Mouse (Mus musculus) heart, adult 2 months (tissue): ENCODE measurements around the gene Rac2. TPM values are rescaled to one million over a fixed set of nuclear protein-coding genes. Genes with fewer than 3 reads are reported as not detected.

Source experiments
- DNase-seq, 2 experiments: peaks; one replicate each; pipeline ENCODE4 v3.0.0; 2021
- H3K27ac ChIP-seq: fragments of 200-600 bp; 2 replicates; pipeline ENCODE4 v1.8.1; 2022
- H3K27me3 ChIP-seq: fragments of 200-500 bp; 2 replicates; pipeline ENCODE4 v1.6.1; 2012; ENCODE audit warnings: mild to moderate bottlenecking, low read length, inconsistent platforms, mixed read lengths; ENCODE audit not compliant: control insufficient read depth, insufficient read depth
- H3K36me3 ChIP-seq: fragments of 200-500 bp; 2 replicates; pipeline ENCODE4 v1.6.1; 2012; ENCODE audit warnings: low read length, inconsistent platforms; ENCODE audit not compliant: control insufficient read depth, insufficient read depth
- H3K4me1 ChIP-seq: fragments of 200-500 bp; 2 replicates; pipeline ENCODE4 v1.6.1; 2011; ENCODE audit warnings: low read length; ENCODE audit not compliant: control insufficient read depth, insufficient read depth
- H3K4me3 ChIP-seq: fragments of 200-600 bp; 2 replicates; pipeline ENCODE4 v1.8.1; 2022
- H3K79me2 ChIP-seq: fragments of 200-500 bp; replicated peaks from 2 replicates; pipeline ENCODE4 v1.6.1; 2012; ENCODE audit warnings: mild to moderate bottlenecking, inconsistent platforms, low read length, moderate library complexity, mixed read lengths; ENCODE audit not compliant: control insufficient read depth, insufficient read depth
- H3K9ac ChIP-seq: fragments of 200-500 bp; 2 replicates; pipeline ENCODE4 v1.6.1; 2012; ENCODE audit warnings: low read depth, mild to moderate bottlenecking, control low read depth, inconsistent platforms, low read length, mixed read lengths
- CTCF ChIP-seq: fragments of 200-600 bp; IDR thresholded peaks from 2 replicates; pipeline ENCODE4 v1.8.1; 2022; ENCODE audit warnings: antibody characterized with exemption, mild to moderate bottlenecking, moderate library complexity
- EP300 ChIP-seq: fragments of 200-500 bp; IDR thresholded peaks from 2 replicates; pipeline ENCODE4 v1.6.1; 2011; ENCODE audit warnings: low read depth, low read length, control low read depth; ENCODE audit not compliant: insufficient read depth
- POLR2A ChIP-seq: fragments of 200-500 bp; IDR thresholded peaks from 2 replicates; pipeline ENCODE4 v1.6.1; 2011; ENCODE audit warnings: mild to moderate bottlenecking, low read depth, low read length, control low read depth; ENCODE audit not compliant: insufficient read depth
- WGBS: fragments of 180-500 bp; shearing (Covaris S2); methylation state at CpG from one replicate; pipeline ENCODE4 v1.1.7; 2018; 5-methylcytosine and 5-hydroxymethylcytosine counted together
- intact Hi-C: fragments of 180-260 bp; cut with DNase I; formaldehyde crosslinking; loops from one replicate; pipeline ENCODE4 v1.15.1; 2025
- polyA plus RNA-seq: library from polyadenylated mRNA; depleted of rRNA; stranded (reverse); fragments of >200 nt; gene quantifications from 2 replicates; pipeline ENCODE4 v1.2.3, GENCODE M21; 2012; rRNA removed
- total RNA-seq, 2 experiments: library from RNA; stranded (reverse); gene quantifications; 2 replicates each; pipeline ENCODE4 v1.2.3; 2021

The Rac2 gene
- total and polyA plus RNA-seq, 3 experiments, result 4.5 to 44.7 (median 8.7) TPM

DNA sequence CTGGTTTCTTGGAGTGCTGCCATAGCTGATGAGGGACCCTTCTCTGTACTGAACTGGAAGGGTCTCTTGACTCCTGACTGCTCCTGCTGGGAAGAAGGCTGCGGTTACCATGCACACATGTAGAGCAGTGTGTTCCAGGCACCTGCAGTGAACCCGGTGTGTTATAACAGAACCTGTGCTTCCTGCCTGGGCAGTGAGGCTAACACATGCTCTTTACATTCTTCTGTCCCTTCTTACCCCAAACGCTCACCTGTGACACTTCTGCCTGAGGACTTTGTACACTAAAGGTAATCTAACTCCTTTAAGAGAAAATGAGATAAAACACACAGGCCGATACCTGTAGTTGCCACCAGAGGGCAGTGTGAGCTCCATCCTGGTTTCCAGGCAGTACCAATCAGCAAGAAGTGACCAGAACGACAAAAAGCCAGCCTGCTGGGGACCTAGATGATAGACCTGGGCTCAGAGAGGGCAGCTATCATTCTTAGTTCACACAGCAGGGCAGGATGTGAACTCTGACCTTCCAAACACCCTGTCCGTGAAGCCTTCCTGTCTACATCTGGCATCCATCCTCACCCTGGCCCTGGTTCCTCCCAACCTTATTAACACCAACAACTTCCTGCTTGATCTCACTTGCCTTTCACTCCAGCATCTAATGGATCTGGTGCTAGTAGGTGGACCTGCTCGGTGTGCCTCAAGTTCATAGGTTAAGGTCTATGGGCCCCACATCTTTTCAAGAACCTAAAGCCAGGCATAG is 58.0 kb downstream of the Rac2 start:
- intact Hi-C loops, result loop anchor here (1.0 to 5.0 kb wide), 3 partner anchors 18 to 337 kb away; no protein-coding TSS in a partner anchor
- Histone ChIP-seq H3K9ac (no peak overlapping the region), H3K79me2 (no peaks in the 10 kb centered on the region), H3K4me1 (peaks cover 11% of the 10 kb centered on the region), H3K27ac (no peak overlapping the region; the same call in 1 of the 2 replicates), H3K27me3 (no peaks in the 10 kb centered on the region), H3K36me3 (no peaks in the 10 kb centered on the region), H3K4me3 (no peak overlapping the region)
- TF ChIP-seq EP300, result peak; percentile 88; the same call in 1 of the 2 replicates
- TF ChIP-seq POLR2A, result no peak
- TF ChIP-seq CTCF, result peak; percentile 98
- peak; percentile 75 to 85 for DNase-seq
- 19% methylated on average over 7 of the region's 7 CpGs for WGBS

DNA sequence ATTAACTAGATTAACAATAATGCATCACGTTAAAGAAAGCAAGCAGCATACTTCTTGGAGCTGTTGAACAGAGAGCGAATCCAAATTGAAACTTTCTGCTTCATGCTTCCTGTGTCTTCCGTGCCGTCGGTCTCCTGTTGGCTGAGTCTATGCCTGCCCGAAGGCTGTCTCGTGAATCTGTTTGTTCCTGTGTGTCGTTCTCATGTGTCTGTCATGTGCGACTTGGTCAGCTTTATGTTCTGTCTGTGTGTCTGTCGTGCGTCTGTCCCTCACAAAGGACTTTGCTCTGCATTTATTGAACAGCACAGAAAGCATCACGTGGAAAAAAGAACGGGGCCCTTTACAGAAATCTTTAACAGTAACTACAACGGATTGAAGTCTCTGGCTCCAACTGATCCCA is 59.6 kb downstream of the Rac2 start:
- Histone ChIP-seq H3K27ac (no peak overlapping the region), H3K9ac (no peak overlapping the region), H3K4me3 (no peak overlapping the region), H3K36me3 (no peaks in the 10 kb centered on the region), H3K4me1 (peaks cover 5% of the 10 kb centered on the region), H3K79me2 (no peaks in the 10 kb centered on the region), H3K27me3 (no peaks in the 10 kb centered on the region)
- TF ChIP-seq CTCF (no peak), EP300 (no peak), POLR2A (no peak)
- 90% methylated on average over 14 of the region's 14 CpGs for WGBS
- no peak for DNase-seq
- intact Hi-C loops, result no loop called here

DNA sequence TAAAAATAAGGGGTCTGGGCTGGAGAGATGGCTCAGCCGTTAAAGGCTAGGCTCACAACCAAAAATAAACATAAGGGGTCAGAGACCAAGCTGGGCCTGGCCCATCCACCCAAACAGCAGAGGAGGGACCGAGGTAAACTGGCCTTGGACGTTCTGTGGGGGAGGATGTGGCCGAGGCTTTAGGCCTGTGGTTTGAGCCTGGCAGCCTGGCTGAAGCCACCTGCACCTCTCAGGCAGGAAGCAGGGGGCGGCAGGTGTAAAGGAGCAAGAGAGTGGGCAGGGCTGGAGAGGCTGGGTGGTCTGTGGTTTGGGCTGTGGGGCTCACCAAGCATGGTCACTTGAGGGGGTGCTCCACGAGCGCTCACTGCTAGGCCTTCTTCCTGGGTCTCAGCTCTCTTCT is 60.6 kb downstream of the Rac2 start:
- Histone ChIP-seq H3K4me1 (peaks cover 5% of the 10 kb centered on the region), H3K27me3 (no peaks in the 10 kb centered on the region), H3K36me3 (no peaks in the 10 kb centered on the region), H3K79me2 (no peaks in the 10 kb centered on the region), H3K4me3 (no peak overlapping the region), H3K27ac (no peak overlapping the region), H3K9ac (no peak overlapping the region)
- no peak for DNase-seq
- TF ChIP-seq EP300 (no peak), POLR2A (no peak)
- WGBS, result 83% methylated on average over 7 of the region's 7 CpGs
- intact Hi-C loops, result loop anchor here (2.0 kb wide), 1 partner anchor 63 kb away; no protein-coding TSS in a partner anchor

DNA sequence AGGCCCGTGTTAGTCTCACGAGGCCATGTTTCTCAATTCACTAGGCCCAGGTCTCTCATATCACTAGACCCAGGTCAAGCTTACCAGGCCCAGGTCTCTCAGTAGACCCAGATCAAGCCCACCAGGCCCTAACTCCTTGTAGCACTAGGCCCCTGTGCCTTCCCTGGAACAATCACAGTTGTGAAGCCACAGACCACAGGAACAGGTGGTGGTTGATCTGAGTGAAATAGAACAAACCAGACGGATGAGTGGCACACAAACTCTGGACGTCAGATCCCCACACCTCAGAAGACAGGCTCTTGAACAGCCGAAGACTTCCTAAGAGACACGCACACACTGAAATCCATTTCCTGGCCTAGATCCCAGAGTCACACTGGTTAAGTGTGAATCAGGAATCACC is 61.8 kb downstream of the Rac2 start:
- intact Hi-C loops, result loop anchor here (2.0 kb wide), 1 partner anchor 62 kb away; no protein-coding TSS in a partner anchor
- Histone ChIP-seq H3K36me3 (no peaks in the 10 kb centered on the region), H3K27ac (no peak overlapping the region), H3K27me3 (no peaks in the 10 kb centered on the region), H3K9ac (no peak overlapping the region), H3K4me3 (no peak overlapping the region), H3K4me1 (peaks cover 4% of the 10 kb centered on the region), H3K79me2 (no peaks in the 10 kb centered on the region)
- TF ChIP-seq EP300 (no peak), POLR2A (no peak), CTCF (no peak)
- no peak for DNase-seq
- WGBS, result 80% methylated on average over 6 of the region's 6 CpGs

DNA sequence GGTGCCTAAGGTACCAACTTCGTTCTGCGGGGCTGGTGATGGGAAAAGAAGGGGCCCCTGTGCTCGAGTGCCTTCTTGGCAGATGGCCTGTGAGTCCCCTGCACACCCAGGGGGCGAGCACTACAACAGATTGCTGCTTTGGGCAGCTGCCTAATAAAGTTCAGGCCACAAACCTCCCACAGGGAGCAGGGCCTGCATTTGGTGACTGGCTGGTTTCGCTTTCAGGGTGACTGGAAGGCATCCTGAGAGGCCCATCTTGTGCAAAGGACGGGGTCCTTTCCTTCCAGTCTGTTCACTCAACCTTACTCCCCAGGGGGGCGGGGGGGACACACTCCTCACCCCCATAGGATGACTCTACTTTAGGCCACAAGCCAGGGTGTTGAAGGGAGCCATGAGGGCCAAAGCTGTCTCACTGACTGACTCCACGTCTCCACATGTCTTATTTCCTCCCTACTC is 62.4 kb downstream of the Rac2 start:
- WGBS, result 69% methylated on average over 8 of the region's 8 CpGs
- Histone ChIP-seq H3K27ac (no peak overlapping the region), H3K4me1 (peaks cover 4% of the 10 kb centered on the region), H3K79me2 (no peaks in the 10 kb centered on the region), H3K36me3 (no peaks in the 10 kb centered on the region), H3K27me3 (no peaks in the 10 kb centered on the region), H3K9ac (no peak overlapping the region), H3K4me3 (no peak overlapping the region)
- TF ChIP-seq POLR2A, result no peak
- TF ChIP-seq EP300, result no peak
- no peak for TF ChIP-seq CTCF
- no peak for DNase-seq
- intact Hi-C loops, result loop anchor here (2.0 kb wide), 1 partner anchor 61 kb away; no protein-coding TSS in a partner anchor

DNA sequence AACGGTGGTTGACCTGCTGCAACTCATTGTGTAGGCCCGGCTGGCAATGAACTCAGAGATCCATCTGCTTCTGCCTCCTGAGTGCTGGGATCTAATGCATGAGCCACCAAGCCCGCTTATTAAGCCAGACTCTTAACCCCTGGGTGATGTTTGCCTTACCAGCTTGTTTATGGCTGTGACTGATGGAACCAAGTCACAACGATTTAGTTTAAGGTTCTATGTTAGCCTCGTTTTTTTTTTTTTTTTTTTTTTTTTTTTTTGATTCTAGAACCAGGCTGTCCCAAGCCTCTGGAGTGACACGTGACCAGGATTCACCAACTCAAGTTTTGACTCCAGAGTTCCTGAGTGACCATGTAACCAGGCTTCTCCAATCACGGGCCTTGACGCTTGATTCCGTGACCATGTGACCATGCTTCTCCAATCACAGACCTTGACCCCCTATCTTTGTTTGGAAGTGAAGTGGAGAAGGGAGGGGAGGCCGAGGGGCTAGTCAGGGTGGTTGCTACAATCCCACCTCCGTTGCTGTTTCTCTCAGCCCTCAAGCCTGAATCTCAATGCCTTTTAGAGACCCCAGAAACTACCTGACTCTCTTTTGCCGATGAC is 63.2 kb downstream of the Rac2 start:
- no peaks in the 10 kb centered on the region for H3K27me3 ChIP-seq
- intact Hi-C loops, result no loop called here
- no peak overlapping the region for H3K4me3 ChIP-seq
- 62% methylated on average over 12 of the region's 12 CpGs for WGBS
- no peaks in the 10 kb centered on the region for H3K36me3 ChIP-seq
- TF ChIP-seq POLR2A (no peak), CTCF (no peak), EP300 (no peak)
- no peak overlapping the region for H3K27ac ChIP-seq
- H3K9ac ChIP-seq, result no peak overlapping the region
- no peaks in the 10 kb centered on the region for H3K79me2 ChIP-seq
- DNase-seq, result no peak
- H3K4me1 ChIP-seq, result peaks cover under 1% of the 10 kb centered on the region; the same call in 1 of the 2 replicates

Other genes starting within 250 kb of the Rac2 start
- 1 to 10 TPM; 1.6 to 2.2 TPM for gene Csf2rb, start 247.0 kb downstream of the Rac2 start, total RNA-seq
- gene Csf2rb, start 247.0 kb downstream of the Rac2 start, polyA plus RNA-seq, result 2.1 and 2.8 TPM in 2 replicates
- gene Tex33, start 176.9 kb downstream of the Rac2 start, total RNA-seq, result not detected
- 0.43 and 0.67 TPM in 2 replicates for gene Tex33, start 176.9 kb downstream of the Rac2 start, polyA plus RNA-seq
- gene Tst, start 166.9 kb downstream of the Rac2 start, total RNA-seq, result 10 to 100 TPM; 19.1 to 23.2 TPM
- 30.3 and 41.7 TPM in 2 replicates for gene Tst, start 166.9 kb downstream of the Rac2 start, polyA plus RNA-seq
- gene Mpst, start 166.4 kb downstream of the Rac2 start, total RNA-seq, result 10 to 100 TPM; 37.5 to 45.9 TPM
- gene Mpst, start 166.4 kb downstream of the Rac2 start, polyA plus RNA-seq, result 64.5 and 79.5 TPM in 2 replicates
- gene Kctd17, start 144.2 kb downstream of the Rac2 start, total RNA-seq, result 10 to 100 TPM; 18.4 to 24.5 TPM
- 52.5 and 66.1 TPM in 2 replicates for gene Kctd17, start 144.2 kb downstream of the Rac2 start, polyA plus RNA-seq
- gene Tmprss6, start 104.1 kb downstream of the Rac2 start, total RNA-seq, result not detected
- gene Tmprss6, start 104.1 kb downstream of the Rac2 start, polyA plus RNA-seq, result 0.20 TPM in 1 of 2 replicates, not detected in the other
- gene Il2rb, start 77.5 kb downstream of the Rac2 start, total RNA-seq, result under 1 TPM; 0.31 to 0.55 TPM
- 1.4 and 2.3 TPM in 2 replicates for gene Il2rb, start 77.5 kb downstream of the Rac2 start, polyA plus RNA-seq
- 10 to 100 TPM; 14.1 to 17.0 TPM for gene C1qtnf6, start 41.4 kb downstream of the Rac2 start, total RNA-seq
- 20.8 and 40.5 TPM in 2 replicates for gene C1qtnf6, start 41.4 kb downstream of the Rac2 start, polyA plus RNA-seq
- gene Sstr3, start 28.1 kb downstream of the Rac2 start, total RNA-seq, result not detected
- not detected in 2 replicates for gene Sstr3, start 28.1 kb downstream of the Rac2 start, polyA plus RNA-seq
- 1 to 10 TPM; 6.1 to 6.7 TPM for gene Cyth4, start 24.3 kb upstream of the Rac2 start, total RNA-seq
- gene Cyth4, start 24.3 kb upstream of the Rac2 start, polyA plus RNA-seq, result 9.3 and 12.8 TPM in 2 replicates
- gene Elfn2, start 146.0 kb upstream of the Rac2 start, total RNA-seq, result 1 to 10 TPM; 1.3 to 3.4 TPM
- 0.16 and 0.35 TPM in 2 replicates for gene Elfn2, start 146.0 kb upstream of the Rac2 start, polyA plus RNA-seq
- 10 to 100 TPM; 11.1 to 11.6 TPM for gene Mfng, start 200.7 kb upstream of the Rac2 start, total RNA-seq
- gene Mfng, start 200.7 kb upstream of the Rac2 start, polyA plus RNA-seq, result 15.0 and 19.1 TPM in 2 replicates
- 10 to 100 TPM; 15.0 to 17.0 TPM for gene Card10, start 230.3 kb upstream of the Rac2 start, total RNA-seq
- 22.3 and 28.5 TPM in 2 replicates for gene Card10, start 230.3 kb upstream of the Rac2 start, polyA plus RNA-seq